Mouse (Mus musculus) right cerebral cortex, postnatal 14 days (tissue): ENCODE measurements around the gene Olfr844.

ENCODE experiments used
- DNase-seq: peaks from one replicate; pipeline ENCODE4 v3.0.0; 2022

Gene Olfr844

DNA sequence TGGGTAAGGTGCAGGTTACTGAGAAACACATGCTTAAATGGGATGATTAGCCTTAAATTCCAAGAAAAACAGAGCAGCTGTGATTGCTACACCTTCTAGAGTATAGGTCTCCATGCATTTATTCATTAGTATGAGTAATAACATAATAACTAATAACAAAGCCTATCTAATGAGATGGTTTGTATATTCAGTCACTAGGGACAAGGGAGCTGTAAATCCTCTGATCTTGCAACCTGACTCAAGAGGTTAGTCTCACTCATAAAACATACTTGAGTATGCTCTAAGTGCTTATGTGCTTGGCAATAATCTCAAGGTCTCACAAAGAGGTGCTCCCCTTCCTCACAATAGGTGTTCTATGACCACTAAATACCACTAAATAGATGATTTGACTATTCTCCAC is at the start of gene Olfr844:
Gene Olfr844, plus strand, starts transcription at position 301 of the 400 bp plus-strand sequence.
- no peak for DNase-seq

DNA sequence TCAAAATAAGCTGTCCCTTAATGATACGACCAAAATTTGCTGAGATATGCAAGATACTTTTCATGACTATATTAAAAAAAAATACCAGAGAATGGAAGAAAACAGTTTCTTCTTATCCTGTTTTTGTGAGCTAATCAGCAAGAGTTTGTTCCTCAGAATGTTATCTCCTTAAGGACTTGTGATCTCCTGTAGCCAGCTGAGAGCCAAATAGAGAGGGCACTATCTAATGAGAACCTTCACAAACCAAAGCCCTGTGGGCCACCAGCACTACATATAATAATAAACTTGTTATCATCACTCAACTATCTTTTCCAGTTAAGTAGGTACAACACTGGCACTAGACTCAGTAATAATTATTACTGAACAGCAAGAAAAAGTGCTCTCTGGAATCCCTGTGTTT is 20.0 kb downstream of the Olfr844 start, which contains the start of gene Olfr845:
Gene Olfr845, plus strand, starts transcription at position 301 of the 400 bp plus-strand sequence.
- no peak for DNase-seq

GRCm38 (mm10) chr9:19363905-19364304 is 47.8 kb downstream of the Olfr844 start, which contains the start of gene Olfr846:
Olfr846 (minus strand) TSS chr9:19364005.
- DNase-seq, result no peak
